Mouse (Mus musculus): ENCODE results near the gene Matn4.

The Matn4 gene

DNA sequence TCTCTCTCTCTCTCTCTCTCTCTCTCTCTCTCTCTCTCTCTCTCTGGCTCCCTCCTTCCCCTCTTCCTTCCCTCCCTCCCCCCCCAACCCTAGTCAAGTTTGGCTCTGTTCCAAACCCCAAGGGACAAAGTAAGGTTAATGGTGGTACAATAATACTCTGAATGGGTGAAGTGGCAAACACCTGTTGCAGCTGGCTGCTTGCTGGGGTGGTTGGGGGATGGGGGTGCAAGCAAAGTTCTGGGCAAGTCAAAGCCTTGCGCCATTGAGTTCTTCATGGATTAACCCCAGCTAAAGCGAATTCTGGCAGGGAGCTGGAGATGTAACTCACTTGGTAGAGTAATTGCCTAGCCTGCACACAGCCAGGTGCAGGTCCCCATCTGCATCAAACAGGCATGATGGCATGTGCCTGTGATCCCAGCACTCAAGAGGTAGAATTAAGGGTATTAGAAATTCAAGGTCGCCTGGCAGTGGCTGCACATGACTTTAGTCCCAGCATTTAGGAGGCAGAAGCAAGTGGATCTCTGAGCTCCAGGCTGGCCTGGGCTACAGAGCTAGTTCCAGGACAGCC lies 13.4 kb upstream of the Matn4 start:
- ATAC-seq (ENCODE audit: insufficient number of reproducible peaks, low FRiP score, low TSS enrichment): no peak

DNA sequence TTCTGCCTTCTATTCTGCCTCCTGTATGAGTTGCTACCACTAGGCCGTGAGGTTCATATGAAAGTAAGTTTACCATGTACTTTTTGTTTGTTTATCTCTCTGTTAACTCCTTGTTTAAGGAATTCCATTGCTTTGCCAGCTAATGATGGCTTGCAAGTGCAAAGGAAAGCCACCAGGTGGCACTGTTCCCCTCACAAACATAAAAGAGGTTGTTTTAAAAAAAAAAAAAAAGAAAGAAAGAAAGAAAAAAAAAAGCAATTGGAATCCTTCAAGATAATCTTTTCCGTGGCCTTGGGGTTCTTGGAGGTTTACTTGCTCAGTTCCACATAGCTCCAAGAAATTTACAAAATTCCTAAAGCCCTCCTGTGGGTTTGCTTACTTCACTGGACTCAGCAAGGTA lies 12.2 kb upstream of the Matn4 start:
- ATAC-seq (ENCODE audit: insufficient number of reproducible peaks, low FRiP score, low TSS enrichment): no peak

DNA sequence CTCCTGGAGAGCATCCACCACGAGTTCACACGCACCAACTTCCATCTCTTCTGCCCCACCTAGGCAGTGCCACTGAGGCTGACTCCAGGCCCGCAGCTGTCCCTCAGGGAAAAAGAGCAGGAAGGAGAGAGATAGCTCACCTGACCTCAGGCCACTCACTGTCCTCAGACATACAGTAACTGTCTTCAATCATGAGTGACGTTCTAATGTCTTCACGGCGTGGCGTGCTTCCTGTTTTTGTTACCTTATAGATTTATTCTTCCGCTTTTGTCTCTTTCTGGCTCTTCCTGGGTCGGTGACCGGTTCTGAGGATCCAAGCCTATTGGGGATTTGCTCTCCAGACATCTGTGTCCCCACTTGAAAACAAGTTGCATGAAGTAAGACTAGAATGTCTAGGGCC lies 9.6 kb upstream of the Matn4 start:
- ATAC-seq (ENCODE audit: insufficient number of reproducible peaks, low FRiP score, low TSS enrichment): no peak

DNA sequence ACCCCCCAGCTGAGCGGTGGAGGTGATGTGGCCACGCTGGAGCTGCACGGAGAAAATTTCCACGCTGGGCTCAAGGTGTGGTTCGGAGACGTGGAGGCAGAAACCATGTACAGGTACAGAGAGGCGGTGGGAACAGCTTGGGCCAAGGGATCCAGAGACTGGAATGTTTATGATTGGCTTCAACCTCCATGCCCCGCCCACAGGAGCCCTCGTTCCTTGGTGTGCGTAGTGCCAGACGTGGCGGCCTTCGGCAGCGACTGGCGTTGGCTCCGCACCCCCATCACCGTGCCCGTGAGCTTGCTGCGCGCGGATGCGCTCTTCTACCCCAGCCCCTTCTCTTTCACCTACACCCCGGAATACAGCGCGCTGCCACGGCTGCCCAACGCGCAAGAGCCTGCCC lies 9.2 kb upstream of the Matn4 start:
- ATAC-seq (ENCODE audit: insufficient number of reproducible peaks, low FRiP score, low TSS enrichment): no peak

DNA sequence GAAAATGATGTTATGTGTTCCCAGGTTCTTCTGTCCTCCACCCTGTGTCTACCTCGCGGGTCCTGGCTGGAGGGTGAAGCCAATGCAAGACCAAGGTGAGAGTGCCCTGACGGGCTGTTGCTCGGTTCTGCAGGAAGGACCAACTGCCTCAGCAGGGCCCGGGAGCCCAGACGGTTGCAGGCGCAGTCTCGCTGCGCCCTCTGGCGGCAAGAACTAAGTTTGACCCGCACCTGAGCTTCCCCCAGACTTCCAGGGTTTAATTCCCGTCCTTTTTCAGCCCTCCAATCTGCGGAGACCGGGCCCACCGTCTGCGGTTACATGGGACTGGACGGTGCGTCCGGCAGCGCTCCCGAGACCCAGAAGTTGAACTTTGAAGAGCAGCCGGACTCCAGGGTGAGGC lies 2.7 kb upstream of the Matn4 start:
- 0 out of 2 replicates have a peak, but pooled peaks have one; percentile 47 for ATAC-seq (ENCODE audit: insufficient number of reproducible peaks, low FRiP score, low TSS enrichment)

DNA sequence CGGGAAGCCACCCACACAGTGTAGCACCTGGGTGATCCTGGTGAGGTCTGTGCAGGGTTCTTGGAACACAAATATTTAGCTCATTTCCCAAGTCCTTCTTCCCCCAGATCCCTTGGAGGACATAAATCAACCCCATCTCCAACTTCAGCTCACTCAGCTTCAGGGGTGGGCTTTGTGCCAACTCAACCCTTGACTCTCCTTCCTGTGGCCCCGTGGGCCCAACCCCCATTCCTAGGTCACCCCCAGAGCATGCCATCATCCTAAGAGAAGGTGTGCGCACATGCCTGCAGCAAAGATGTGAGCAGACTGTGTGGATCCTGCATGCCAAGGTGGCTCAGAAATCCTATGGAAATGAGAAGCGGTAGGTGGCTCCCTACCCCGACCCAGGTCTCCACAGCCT lies 559 bp upstream of the Matn4 start:
- no peak for ATAC-seq (ENCODE audit: insufficient number of reproducible peaks, low FRiP score, low TSS enrichment)

DNA sequence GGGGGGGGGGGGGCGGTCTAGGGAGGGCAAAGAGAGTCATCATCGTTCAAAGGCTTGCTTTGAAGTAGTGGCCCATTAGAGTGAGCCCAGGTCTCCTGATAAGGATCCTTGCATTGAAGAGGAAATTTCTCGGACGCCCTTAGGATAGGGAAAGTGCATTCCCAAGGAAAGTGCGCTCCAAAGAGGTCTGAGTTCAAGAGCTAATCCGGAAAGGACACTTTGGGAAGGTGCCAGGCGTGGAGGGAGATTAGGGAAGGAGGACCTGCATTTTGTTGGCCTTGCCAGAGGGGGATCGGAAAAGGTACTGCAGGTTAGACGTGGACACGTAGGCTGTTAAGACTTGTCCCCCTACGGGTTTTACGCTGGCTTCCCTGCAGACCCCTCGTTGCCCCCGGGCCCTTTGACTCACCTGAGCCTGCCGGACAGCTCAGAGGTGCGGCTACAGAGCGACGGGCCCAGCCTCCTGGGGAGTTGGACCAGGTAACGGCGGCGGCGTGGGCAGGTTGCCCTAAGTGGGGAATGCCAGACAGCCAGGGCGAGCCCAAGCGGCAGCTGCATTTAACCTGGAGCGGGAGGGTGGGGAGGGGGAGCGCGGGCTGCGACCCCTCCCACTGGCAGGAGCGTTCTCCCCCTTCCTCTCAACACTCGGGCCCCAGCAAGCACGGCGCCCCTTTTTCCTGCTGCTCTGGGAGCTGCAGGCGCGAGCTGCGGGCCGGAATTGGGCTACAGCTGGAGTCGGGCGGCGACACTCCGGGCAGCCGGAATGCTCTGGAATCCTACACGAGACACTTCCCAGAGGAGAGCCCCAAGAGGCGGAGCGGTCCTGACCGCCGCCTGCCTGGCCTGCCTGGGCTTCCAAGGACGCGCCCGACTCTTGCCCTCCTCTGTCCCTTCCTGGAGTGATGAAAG lies 624 bp downstream of the Matn4 start:
- no peak for ATAC-seq (ENCODE audit: insufficient number of reproducible peaks, low FRiP score, low TSS enrichment)

DNA sequence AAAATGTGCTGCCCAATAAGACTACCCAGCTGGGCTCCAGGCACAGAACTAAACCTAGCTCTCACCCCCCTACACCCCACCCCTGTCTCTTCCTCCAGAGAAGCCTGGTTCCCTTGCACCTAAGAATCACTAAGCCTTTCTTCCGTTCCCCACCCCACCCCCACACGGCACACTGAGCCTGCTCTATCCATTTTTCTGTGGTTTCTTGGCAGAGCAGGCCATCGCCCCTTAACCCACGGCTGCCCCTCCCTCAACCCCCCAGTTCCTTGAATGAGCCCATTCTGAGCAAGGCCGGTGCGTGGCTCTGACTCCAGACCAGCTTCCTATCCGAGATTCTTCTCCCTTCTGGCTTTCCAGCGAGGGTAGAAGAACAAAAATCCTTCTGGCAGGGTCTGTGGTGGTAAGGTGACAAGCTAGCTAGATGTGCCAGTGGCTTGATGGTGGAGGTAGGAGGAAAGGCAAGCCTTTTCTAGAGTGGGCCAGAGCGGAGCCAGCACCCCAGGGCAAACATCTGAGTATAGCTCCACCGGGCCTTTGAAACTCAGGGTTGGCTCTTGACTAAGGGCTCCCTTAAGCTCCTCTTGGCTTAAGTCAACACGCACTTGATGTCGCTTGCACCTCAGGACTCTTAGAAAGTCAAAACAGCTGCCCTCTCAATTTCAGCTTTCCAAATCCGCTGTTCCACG lies 1.4 kb downstream of the Matn4 start:
- 0 out of 2 replicates have a peak, but pooled peaks have one; percentile 12 for ATAC-seq (ENCODE audit: insufficient number of reproducible peaks, low FRiP score, low TSS enrichment)

DNA sequence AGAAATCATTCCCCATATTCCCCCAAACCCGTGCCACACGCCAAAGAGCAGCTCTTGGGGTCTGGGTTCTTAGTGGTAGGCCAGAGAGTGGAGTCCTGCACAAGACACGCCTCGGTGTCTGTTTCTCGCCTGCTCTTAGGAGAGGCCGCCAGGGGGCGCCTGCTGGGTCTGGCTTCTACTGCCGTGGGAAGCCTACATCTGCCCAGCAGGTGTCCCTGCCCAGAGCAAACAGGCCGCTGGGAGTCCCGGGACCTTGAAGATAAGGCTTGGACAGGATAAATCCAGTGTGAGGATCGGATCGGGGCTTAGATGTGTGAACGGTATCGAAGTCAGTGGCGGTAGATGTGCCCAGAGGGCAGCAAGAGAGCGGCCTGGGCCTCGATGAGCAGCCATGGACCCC lies 2.1 kb downstream of the Matn4 start, which contains the start of gene Rbpjl:
Gene Rbpjl (plus strand): TSS at position 236 of the 400 bp plus-strand sequence.
- peak; percentile 22; the same call in 1 of the 2 replicates for ATAC-seq (ENCODE audit: insufficient number of reproducible peaks, low FRiP score, low TSS enrichment)

DNA sequence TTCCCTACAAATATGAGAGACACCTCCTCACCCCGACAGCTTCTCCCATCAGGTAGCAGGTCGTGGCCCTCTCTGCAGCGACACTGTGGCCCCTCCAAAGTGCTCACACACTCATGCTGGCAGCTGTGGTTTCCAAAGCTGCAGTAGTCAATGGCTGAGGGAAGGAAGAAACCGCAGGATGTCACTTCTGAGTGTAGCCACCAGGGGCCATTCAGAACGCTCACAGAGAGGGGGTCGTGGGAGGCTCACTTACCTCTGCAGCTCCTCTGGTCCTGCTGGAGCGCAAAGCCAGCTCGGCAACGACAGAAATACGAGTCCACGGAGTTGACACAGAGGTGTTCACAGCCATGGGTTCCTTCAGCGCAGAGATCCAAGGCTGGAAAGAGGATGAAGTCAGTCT lies 8.0 kb downstream of the Matn4 start:
- no peak for ATAC-seq (ENCODE audit: insufficient number of reproducible peaks, low FRiP score, low TSS enrichment)

DNA sequence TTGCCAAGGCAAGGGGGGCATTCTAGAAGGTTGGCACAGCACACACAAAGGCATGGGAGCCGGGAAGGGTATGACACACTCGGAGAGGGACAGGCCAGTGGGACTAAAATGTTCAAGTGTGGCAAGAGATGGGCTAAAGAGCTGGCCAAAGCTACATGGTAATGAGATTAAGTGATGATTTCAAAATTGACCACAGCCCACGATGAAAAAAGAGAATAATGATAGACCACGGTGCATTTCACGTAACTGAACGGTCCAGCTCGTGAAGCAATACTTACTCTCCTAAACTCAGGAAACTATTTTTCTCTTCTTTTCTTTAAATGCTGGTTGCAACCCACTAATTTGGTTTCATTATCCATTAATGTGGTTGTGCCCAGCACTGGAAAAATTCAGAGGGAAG lies 8.9 kb downstream of the Matn4 start:
- ATAC-seq (ENCODE audit: insufficient number of reproducible peaks, low FRiP score, low TSS enrichment): no peak

DNA sequence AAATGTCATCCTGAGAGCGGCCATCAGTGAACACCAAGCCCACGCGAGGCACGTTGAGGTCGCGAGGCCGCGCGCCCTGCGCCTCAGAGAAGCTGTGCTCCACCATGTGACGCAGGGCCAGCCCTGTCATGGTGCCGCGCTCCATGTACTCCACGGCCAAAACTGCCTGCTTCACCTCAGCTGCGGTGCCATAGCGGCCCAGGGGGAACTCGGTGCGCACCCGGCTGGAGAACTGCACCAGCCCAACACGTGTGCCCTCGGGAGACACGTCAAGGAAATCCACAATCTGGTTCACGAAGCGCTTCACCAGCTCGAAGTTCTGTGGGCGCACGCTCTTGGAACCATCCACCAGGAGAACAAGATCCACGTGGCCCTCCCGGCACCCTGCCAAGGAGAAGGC lies 11.8 kb downstream of the Matn4 start:
- no peak for ATAC-seq (ENCODE audit: insufficient number of reproducible peaks, low FRiP score, low TSS enrichment)

DNA sequence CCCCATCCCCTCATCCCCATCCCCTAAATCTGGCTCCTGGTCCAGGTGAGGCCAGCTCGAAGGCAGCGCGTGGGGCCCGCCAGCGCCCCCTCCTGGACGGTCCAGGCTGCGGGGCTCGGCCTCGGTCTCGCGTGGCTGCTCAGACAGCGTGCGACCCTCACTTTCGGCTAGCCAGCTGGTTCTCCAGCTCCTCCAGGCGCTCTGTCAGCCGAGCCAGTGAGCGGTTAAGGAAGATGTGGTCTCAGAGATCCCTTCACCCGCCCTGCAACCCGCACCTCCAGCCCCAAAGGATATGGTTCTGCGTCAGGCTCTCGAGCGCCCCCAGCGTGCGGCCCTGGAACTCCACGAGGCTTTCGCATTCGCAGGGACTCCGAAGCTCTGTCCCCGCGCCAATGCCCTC lies 15.5 kb downstream of the Matn4 start:
- ATAC-seq (ENCODE audit: insufficient number of reproducible peaks, low FRiP score, low TSS enrichment): peak; percentile 72

DNA sequence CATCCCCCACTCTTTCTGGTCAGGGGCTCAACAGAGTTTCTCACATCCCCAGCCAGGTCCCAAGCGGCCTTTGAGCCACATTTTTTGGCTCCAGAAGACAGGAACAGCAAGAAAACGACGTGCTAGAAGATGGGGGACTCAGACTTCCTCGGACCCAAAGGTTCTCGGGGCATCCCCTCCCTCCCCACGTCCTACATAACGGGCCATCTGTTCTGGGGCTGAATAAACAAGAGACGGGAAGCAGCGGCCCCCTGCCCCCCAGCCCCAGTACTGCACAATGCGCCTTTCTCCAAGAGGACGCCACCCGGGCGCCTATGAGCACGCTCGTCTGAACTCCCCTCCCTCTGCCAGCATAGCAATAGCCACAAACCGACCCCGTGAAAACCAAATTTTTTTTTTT lies 15.9 kb downstream of the Matn4 start, which contains the start of gene Slpi:
Gene Slpi (minus strand): TSS at position 76 of the 400 bp plus-strand sequence.
- no peak for ATAC-seq (ENCODE audit: insufficient number of reproducible peaks, low FRiP score, low TSS enrichment)

DNA sequence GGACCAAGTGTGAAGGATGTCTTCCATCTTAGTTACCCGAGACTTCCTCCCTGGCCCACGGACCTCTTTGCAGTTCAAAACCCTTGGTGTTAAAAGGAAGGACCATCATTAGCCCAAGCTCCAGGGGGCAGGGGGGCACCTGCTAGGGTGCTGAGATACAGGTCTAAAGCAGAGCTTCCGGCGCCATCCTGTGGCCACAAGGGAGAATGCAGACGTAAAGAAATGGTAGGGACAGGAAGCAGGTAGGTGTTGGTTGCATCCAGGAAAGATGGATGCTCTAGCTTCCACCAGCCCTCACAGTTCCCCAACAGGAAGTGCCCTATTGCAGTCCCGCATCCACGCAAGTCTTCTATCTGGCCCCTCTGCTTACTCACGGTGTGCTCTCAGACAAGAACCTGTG lies 18.0 kb downstream of the Matn4 start:
- ATAC-seq (ENCODE audit: insufficient number of reproducible peaks, low FRiP score, low TSS enrichment): no peak

DNA sequence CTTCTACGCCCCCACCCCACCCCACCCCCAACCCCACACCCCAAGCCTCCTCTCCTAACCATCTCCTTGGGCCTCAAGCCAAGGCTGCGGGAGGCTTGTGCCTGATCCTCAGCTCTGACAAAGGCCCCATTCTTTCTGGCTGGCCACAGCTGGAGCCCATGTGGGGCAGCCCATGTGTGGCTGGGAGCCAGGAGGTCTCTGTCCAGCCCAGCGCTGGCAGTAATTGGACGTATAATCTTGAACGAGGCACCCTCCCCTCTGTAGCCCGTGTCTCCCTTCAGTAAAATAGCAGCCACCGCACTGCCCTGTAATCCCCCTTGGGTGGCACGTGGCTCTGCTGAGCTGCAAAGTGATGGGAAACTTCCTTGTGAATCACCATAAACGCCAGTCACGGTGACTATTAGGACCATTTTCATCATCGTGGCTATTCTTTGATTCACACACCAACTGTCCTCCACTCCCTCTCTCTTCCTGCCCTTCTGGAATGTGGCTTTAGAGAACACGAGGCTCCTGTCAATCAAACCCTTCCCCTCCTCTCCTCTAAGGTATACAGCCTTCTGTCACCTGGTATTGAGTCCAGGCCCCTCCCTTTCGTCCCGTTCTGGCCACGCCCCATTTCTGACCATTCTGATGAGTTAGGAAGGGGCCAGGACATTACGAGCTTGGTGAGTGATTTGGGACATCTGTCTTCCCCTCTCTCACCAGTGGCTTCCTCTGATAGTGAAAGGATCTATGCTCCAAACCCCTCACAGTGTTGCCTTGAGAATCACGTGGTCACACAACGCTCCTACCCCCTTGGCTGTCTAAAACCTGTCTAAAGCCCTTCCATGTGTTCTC lies 18.8 kb downstream of the Matn4 start:
- ATAC-seq (ENCODE audit: insufficient number of reproducible peaks, low FRiP score, low TSS enrichment): no peak

DNA sequence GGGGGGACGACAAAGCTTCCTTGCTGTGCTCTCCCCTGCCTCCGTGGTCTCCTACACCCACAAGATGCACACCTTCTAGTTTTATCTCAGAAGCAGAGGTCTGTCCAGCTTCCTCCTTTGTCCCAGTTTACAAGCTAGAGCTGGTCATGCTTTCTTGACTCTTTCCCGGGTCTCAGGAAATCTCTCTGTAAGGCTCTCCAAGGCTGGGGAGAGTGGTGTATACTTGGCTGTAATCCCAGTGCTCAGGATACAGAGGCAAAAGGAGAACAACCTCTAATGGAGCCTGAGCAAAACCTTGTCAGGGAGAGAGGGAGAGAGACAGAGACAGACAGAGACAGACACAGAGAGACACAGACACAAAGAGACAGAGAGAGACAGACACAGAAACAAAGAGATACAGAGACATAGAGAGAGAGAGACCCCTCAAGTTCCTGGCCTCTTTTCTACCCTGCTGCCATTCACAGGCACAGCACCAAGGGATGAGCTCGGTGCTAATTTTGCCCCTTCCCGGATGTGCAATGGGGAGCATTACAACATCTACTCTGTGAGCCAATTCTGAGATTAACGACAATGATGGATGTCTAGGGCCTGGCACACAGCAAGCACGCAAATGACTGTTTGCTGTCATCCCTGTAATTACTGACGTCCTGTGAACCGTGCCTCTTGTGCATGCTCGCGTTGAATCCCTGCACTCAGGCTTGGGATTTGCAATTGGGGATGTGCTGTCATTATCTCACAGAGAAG lies 21.1 kb downstream of the Matn4 start:
- no peak for ATAC-seq (ENCODE audit: insufficient number of reproducible peaks, low FRiP score, low TSS enrichment)

DNA sequence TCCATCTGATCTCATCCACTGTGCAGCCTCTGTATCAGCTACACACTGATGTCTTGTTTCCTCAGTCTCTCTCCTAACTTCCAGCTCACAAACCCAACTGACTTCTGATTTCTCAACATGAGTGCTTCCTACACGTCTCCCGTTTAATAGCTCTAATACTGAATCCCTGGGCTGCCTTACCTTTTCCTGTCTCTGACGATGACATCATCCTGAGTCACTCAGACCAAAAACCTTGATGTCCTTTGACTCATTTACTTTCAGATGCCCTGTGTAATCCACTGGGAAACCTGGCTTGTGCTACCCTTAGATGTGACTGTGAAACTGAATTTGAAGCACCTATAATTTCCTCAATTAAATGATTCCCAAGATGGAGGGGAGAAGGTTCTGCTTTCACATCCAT lies 22.0 kb downstream of the Matn4 start:
- ATAC-seq (ENCODE audit: insufficient number of reproducible peaks, low FRiP score, low TSS enrichment): no peak

DNA sequence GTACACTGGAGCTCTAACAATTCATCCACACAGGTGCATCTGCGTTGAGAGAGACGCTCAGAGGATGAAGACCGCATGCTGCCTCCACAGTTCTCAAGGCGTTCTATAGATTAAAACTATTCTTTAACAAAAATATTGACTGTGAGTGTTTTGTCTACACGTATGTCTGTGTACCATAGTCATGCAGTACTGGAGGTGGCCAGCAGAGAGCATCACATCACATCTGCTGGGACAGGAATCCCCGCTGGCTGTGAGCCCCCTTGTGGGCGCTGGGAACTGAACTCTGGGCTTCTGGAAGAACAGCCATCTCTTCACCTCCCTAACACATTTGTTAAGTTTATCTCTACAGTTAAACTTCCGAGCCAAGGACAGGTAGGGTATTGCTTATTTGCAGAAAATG lies 23.2 kb downstream of the Matn4 start:
- ATAC-seq (ENCODE audit: insufficient number of reproducible peaks, low FRiP score, low TSS enrichment): no peak

Measured in cerebellum, adult (tissue).